Mouse (Mus musculus) MEL (cell line): ENCODE measurements around the gene Naa38. TPM values are rescaled to one million over a fixed set of nuclear protein-coding genes. Genes with fewer than 3 reads are reported as not detected.

Experiments
- DNase-seq: peaks from one replicate; pipeline ENCODE4 v3.0.0; 2011; ENCODE audit warnings: low read depth, low spot score
- H3K27ac ChIP-seq: 2 replicates; pipeline ENCODE4 v1.5.1; 2012; ENCODE audit warnings: low read depth, mild to moderate bottlenecking, control low read depth, low read length, moderate library complexity; ENCODE audit not compliant: control insufficient read depth
- H3K27me3 ChIP-seq, 2 experiments: fragments of 150-350 bp in 1 of 2; sonication (generic) in 1 of 2; 2 replicates each; pipeline ENCODE4 v1.6.1; 2012; ENCODE audit warnings: low read length in 2 of 2, mild to moderate bottlenecking in 2 of 2, improper control_type of control experiment in 1 of 2, moderate library complexity in 1 of 2; ENCODE audit not compliant: insufficient read depth in 2 of 2, control insufficient read depth in 1 of 2
- H3K36me3 ChIP-seq, 2 experiments: 2 replicates each; pipeline ENCODE4 v1.6.1; 2012 to 2014; ENCODE audit warnings: low read length in 2 of 2, improper control_type of control experiment in 1 of 2, inconsistent platforms in 1 of 2, mild to moderate bottlenecking in 1 of 2; ENCODE audit not compliant: insufficient read depth in 2 of 2, control insufficient read depth in 1 of 2
- H3K4me1 ChIP-seq, 2 experiments: fragments of 150-350 bp in 1 of 2; sonication (generic) in 1 of 2; 2 replicates each; pipeline ENCODE4 v1.6.1; 2012; ENCODE audit warnings: low read length in 2 of 2, improper control_type of control experiment in 1 of 2, mild to moderate bottlenecking in 1 of 2; ENCODE audit not compliant: insufficient read depth in 2 of 2, control insufficient read depth in 1 of 2
- H3K4me3 ChIP-seq, 2 experiments: fragments of 150-350 bp in 1 of 2; sonication (generic) in 1 of 2; 2 replicates each; pipeline ENCODE4 v1.5.1; 2012; ENCODE audit warnings: low read depth in 2 of 2, low read length in 2 of 2, mild to moderate bottlenecking in 2 of 2, moderate library complexity in 2 of 2, control low read depth in 1 of 2, improper control_type of control experiment in 1 of 2; ENCODE audit not compliant: control insufficient read depth in 1 of 2, insufficient read depth in 1 of 2
- H3K79me2 ChIP-seq: 2 replicates; pipeline ENCODE4 v1.6.1; 2012; ENCODE audit warnings: mild to moderate bottlenecking, low read length, moderate library complexity; ENCODE audit not compliant: control insufficient read depth, poor library complexity, insufficient read depth
- H3K9ac ChIP-seq: 2 replicates; pipeline ENCODE4 v1.6.1; 2012; ENCODE audit warnings: low read depth, mild to moderate bottlenecking, control low read depth, low read length, moderate library complexity; ENCODE audit not compliant: control insufficient read depth, poor library complexity, severe bottlenecking
- H3K9me3 ChIP-seq: fragments of 150-350 bp; sonication (generic); replicated peaks from 2 replicates; pipeline ENCODE4 v1.6.1; 2012; ENCODE audit warnings: mild to moderate bottlenecking, low read length, improper control_type of control experiment, moderate library complexity; ENCODE audit not compliant: insufficient read depth
- BHLHE40 ChIP-seq: IDR thresholded peaks from 2 replicates; pipeline ENCODE4 v1.6.1; 2012; ENCODE audit warnings: low read depth, mild to moderate bottlenecking, inconsistent platforms, low read length, improper control_type of control experiment, borderline replicate concordance
- CHD2 ChIP-seq: IDR thresholded peaks from 2 replicates; pipeline ENCODE4 v1.6.1; 2011; ENCODE audit warnings: low read length, improper control_type of control experiment
- E2F4 ChIP-seq: IDR thresholded peaks from 2 replicates; pipeline ENCODE4 v1.6.1; 2011; ENCODE audit warnings: low read depth, low read length, improper control_type of control experiment, borderline replicate concordance
- ELF1 ChIP-seq: IDR thresholded peaks from 2 replicates; pipeline ENCODE4 v1.6.1; 2014; ENCODE audit warnings: low read depth, mild to moderate bottlenecking, inconsistent platforms, low read length, improper control_type of control experiment, moderate library complexity
- EP300 ChIP-seq, 2 experiments: IDR thresholded peaks; 2 replicates each; pipeline ENCODE4 v1.6.1; 2011; ENCODE audit warnings: improper control_type of control experiment in 2 of 2, low read length in 2 of 2, low read depth in 1 of 2, mild to moderate bottlenecking in 1 of 2
- ETS1 ChIP-seq: IDR thresholded peaks from 2 replicates; pipeline ENCODE4 v1.6.1; 2012; ENCODE audit warnings: low read depth, mild to moderate bottlenecking, inconsistent platforms, low read length, improper control_type of control experiment, moderate library complexity
- GABPA ChIP-seq: IDR thresholded peaks from 2 replicates; pipeline ENCODE4 v1.6.1; 2012; ENCODE audit warnings: low read depth, mild to moderate bottlenecking, inconsistent platforms, low read length, improper control_type of control experiment, moderate library complexity
- MYB ChIP-seq: IDR thresholded peaks from 2 replicates; pipeline ENCODE4 v1.6.1; 2011; ENCODE audit warnings: mild to moderate bottlenecking, low read depth, low read length, improper control_type of control experiment
- NELFE ChIP-seq: IDR thresholded peaks from 2 replicates; pipeline ENCODE4 v1.6.1; 2011; ENCODE audit warnings: low read depth, low read length, improper control_type of control experiment
- POLR2A ChIP-seq, 2 experiments: IDR thresholded peaks; 2 replicates each; pipeline ENCODE4 v1.6.1; 2011 to 2012; ENCODE audit warnings: low read length in 2 of 2, mild to moderate bottlenecking in 2 of 2, control low read depth in 1 of 2, improper control_type of control experiment in 1 of 2, low read depth in 1 of 2, moderate library complexity in 1 of 2; ENCODE audit not compliant: control insufficient read depth in 1 of 2, insufficient read depth in 1 of 2, poor library complexity in 1 of 2
- POLR2AphosphoS2 ChIP-seq: IDR thresholded peaks from 2 replicates; pipeline ENCODE4 v1.6.1; 2011; ENCODE audit warnings: low read length, improper control_type of control experiment
- POLR2AphosphoS5 ChIP-seq: IDR thresholded peaks from 2 replicates; pipeline ENCODE4 v1.6.1; 2012; ENCODE audit warnings: low read depth, borderline replicate concordance, mild to moderate bottlenecking, inconsistent platforms, low read length, moderate library complexity, mixed read lengths
- RAD21 ChIP-seq: IDR thresholded peaks from 2 replicates; pipeline ENCODE4 v1.6.1; 2011; ENCODE audit warnings: mild to moderate bottlenecking, low read depth, low read length, improper control_type of control experiment
- SIN3A ChIP-seq: IDR thresholded peaks from 2 replicates; pipeline ENCODE4 v1.6.1; 2012; ENCODE audit warnings: low read length, improper control_type of control experiment, inconsistent platforms
- TAL1 ChIP-seq: IDR thresholded peaks from 2 replicates; pipeline ENCODE4 v1.6.1; 2012; ENCODE audit warnings: mild to moderate bottlenecking, inconsistent platforms, low read length, moderate library complexity, mixed read lengths
- TBP ChIP-seq: IDR thresholded peaks from 2 replicates; pipeline ENCODE4 v1.8.0; 2011; ENCODE audit warnings: low read depth, low read length, improper control_type of control experiment
- UBTF ChIP-seq: IDR thresholded peaks from 2 replicates; pipeline ENCODE4 v1.6.1; 2012; ENCODE audit warnings: low read depth, mild to moderate bottlenecking, inconsistent platforms, low read length, improper control_type of control experiment, moderate library complexity, borderline replicate concordance; ENCODE audit not compliant: insufficient read depth
- USF1 ChIP-seq: IDR thresholded peaks from 2 replicates; pipeline ENCODE4 v1.6.1; 2014; ENCODE audit warnings: low read depth, mild to moderate bottlenecking, inconsistent platforms, low read length, improper control_type of control experiment, moderate library complexity
- ZMIZ1 ChIP-seq: IDR thresholded peaks from 2 replicates; pipeline ENCODE4 v1.6.1; 2012; ENCODE audit warnings: low read depth, mild to moderate bottlenecking, inconsistent platforms, low read length, improper control_type of control experiment, moderate library complexity
- polyA plus RNA-seq, 2 experiments: library from polyadenylated mRNA; stranded (reverse) in 1 of 2; unstranded in 1 of 2; fragments of >175 nt in 1 of 2; fragments of >200 nt in 1 of 2; gene quantifications; 2 replicates each; pipeline versions ENCODE4 v1.2.1 to v1.2.4; 2012; ENCODE audit warnings: low replicate concordance in 2 of 2, low read depth in 1 of 2; ENCODE audit not compliant: insufficient read length in 2 of 2, insufficient read depth in 1 of 2, missing spikeins in 1 of 2
- total RNA-seq: library from RNA; depleted of rRNA; stranded (reverse); fragments of 300-350 nt; gene quantifications from 2 replicates; pipeline ENCODE4 v1.2.3, GENCODE M21; 2012

The Naa38 gene
- total and polyA plus RNA-seq, 3 experiments = 173 to 190 TPM; not detected in 1

- H3K27ac ChIP-seq = no peak overlapping the region
- no peak for TF ChIP-seq BHLHE40
- TF ChIP-seq ZMIZ1 = no peak
- TF ChIP-seq POLR2AphosphoS5 = no peak
- TF ChIP-seq RAD21 = no peak
- no peak for TF ChIP-seq GABPA
- TF ChIP-seq EP300 (IDR thresholded peaks at IDR 0.05; ENCODE audit: low read depth in 1 of 2, low read length in 2 of 2) = no peak
- TF ChIP-seq USF1 = no peak
- TF ChIP-seq UBTF = no peak
- no peak for TF ChIP-seq ETS1
- TF ChIP-seq TBP = no peak
- no peak for TF ChIP-seq TAL1
- no peak for TF ChIP-seq NELFE
- TF ChIP-seq ELF1 = no peak
- TF ChIP-seq SIN3A = no peak
- TF ChIP-seq POLR2A (IDR thresholded peaks at IDR 0.05; ENCODE audit: control insufficient read depth in 1 of 2, insufficient read depth in 1 of 2, low read depth in 1 of 2, low read length in 2 of 2, poor library complexity in 1 of 2) = no peak
- TF ChIP-seq MYB = no peak
- DNase-seq = no peak
- no peaks in the 10 kb centered on the region for H3K27me3 ChIP-seq
- H3K4me1 ChIP-seq = no peaks in the 10 kb centered on the region
- peaks cover 0 to 2% of the 10 kb centered on the region in 2 experiments; a peak in 2 of 4 replicates for H3K36me3 ChIP-seq
- no peak overlapping the region for H3K4me3 ChIP-seq
- no peak overlapping the region for H3K9ac ChIP-seq
- H3K79me2 ChIP-seq = no peaks in the 10 kb centered on the region
- H3K9me3 ChIP-seq = no peaks in the 10 kb centered on the region
These were observed 38.7 kb upstream of the Naa38 start for GRCm38 (mm10) chr11:69356544-69356943.

GRCm38 (mm10) chr11:69357690-69358089 is 37.6 kb upstream of the Naa38 start:
- Histone ChIP-seq H3K4me1 (no peaks in the 10 kb centered on the region), H3K27me3 (no peaks in the 10 kb centered on the region), H3K4me3 (no peak overlapping the region), H3K9ac (no peak overlapping the region), H3K79me2 (no peaks in the 10 kb centered on the region), H3K36me3 (peaks cover 0 to 2% of the 10 kb centered on the region in 2 experiments; a peak in 2 of 4 replicates), H3K27ac (no peak overlapping the region), H3K9me3 (no peaks in the 10 kb centered on the region)
- no peak for DNase-seq
- TF ChIP-seq E2F4 (no peak), CHD2 (no peak), BHLHE40 (no peak), POLR2AphosphoS2 (no peak)
